Mouse (Mus musculus): ENCODE results near the gene Ubtd1.

DNA sequence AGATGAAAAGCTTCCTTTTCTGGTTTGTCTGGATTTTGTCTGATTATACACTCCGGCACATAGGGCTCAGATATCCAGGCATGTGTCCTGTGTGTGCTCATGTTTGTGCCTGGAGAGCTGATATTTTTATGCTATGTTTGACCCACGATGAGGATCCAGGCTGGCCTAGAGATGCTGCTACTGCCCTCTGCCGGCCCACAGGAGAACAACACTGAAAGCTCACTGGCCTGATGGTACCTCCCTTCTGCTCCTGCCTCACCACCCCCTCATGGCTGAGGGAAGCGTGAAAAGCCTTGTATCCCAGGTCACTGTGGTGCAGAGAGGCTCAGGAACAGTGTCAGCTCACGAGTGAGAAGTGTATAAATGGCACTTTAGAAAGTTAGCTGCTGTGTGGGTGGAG, 44.6 kb downstream of the Ubtd1 start:
- TF ChIP-seq POLR2A (IDR thresholded peaks at IDR 0.05; ENCODE audit: control insufficient read depth in 1 of 2, insufficient read depth in 1 of 2, low read depth in 1 of 2, low read length in 2 of 2, poor library complexity in 1 of 2): no peak
- TF ChIP-seq EP300 (IDR thresholded peaks at IDR 0.05; ENCODE audit: low read depth in 1 of 2, low read length in 2 of 2): no peak
- no peak for TF ChIP-seq HCFC1 (IDR thresholded peaks at IDR 0.05; ENCODE audit: low read depth, low read length)
- TF ChIP-seq JUND (IDR thresholded peaks at IDR 0.05; ENCODE audit: low read depth, low read length): no peak
- no peak for TF ChIP-seq POLR2AphosphoS5 (IDR thresholded peaks at IDR 0.05; ENCODE audit: borderline replicate concordance, low read depth, low read length)
- no peak for TF ChIP-seq POLR2AphosphoS2 (IDR thresholded peaks at IDR 0.05; ENCODE audit: low read length)
- TF ChIP-seq ZNF384 (IDR thresholded peaks at IDR 0.05; ENCODE audit: low read depth, low read length): no peak
- peak; percentile 98 to 99 (median 99) for TF ChIP-seq CTCF (IDR thresholded peaks at IDR 0.05 in 2 of 3, conservative IDR thresholded peaks at IDR 0.05 in 1 of 3; ENCODE audit: control insufficient read depth in 1 of 3, insufficient read depth in 1 of 3, low read depth in 2 of 3, low read length in 3 of 3, poor library complexity in 1 of 3, severe bottlenecking in 1 of 3)
- TF ChIP-seq ZMIZ1 (IDR thresholded peaks at IDR 0.05; ENCODE audit: low read depth, low read length): no peak
- TF ChIP-seq MYB (IDR thresholded peaks at IDR 0.05; ENCODE audit: low read depth, low read length): no peak
